Mouse (Mus musculus) lung, embryonic 16.5 days (tissue): Measurements from ENCODE around the gene Gm4131. TPM values are rescaled to one million over a fixed set of nuclear protein-coding genes. Genes with fewer than 3 reads are reported as not detected.
"Not testable (repeated sequence)": the region's sequence is repeated elsewhere in the genome, so short reads cannot be mapped to it uniquely, and the experiment has no call there.

Source experiments
- ATAC-seq: fragments of 200-750 bp; cut with Nextera tagmentation; 2 replicates; pipeline ENCODE4 v1.8.0; 2017; ENCODE audit warnings: low read depth, mild to moderate bottlenecking, moderate library complexity
- H3K27ac ChIP-seq: fragments of 300-500 bp; sonication (generic); 2 replicates; pipeline ENCODE4 v1.5.1; 2014; ENCODE audit warnings: mild to moderate bottlenecking, control low read depth, low read length
- H3K27me3 ChIP-seq: fragments of 300-500 bp; sonication (generic); 2 replicates; pipeline ENCODE4 v1.6.1; 2014; ENCODE audit warnings: low read depth, low read length, mixed read lengths; ENCODE audit not compliant: control insufficient read depth, insufficient read depth
- H3K36me3 ChIP-seq: fragments of 300-500 bp; sonication (generic); 2 replicates; pipeline ENCODE4 v1.6.1; 2014; ENCODE audit warnings: low read length; ENCODE audit not compliant: control insufficient read depth, insufficient read depth
- H3K4me1 ChIP-seq: fragments of 300-500 bp; sonication (generic); replicated peaks from 2 replicates; pipeline ENCODE4 v1.6.1; 2014; ENCODE audit warnings: low read length, mixed read lengths; ENCODE audit not compliant: control insufficient read depth, insufficient read depth
- H3K4me2 ChIP-seq: fragments of 300-500 bp; sonication (generic); 2 replicates; pipeline ENCODE4 v1.6.1; 2014; ENCODE audit warnings: low read depth, low read length, control low read depth
- H3K4me3 ChIP-seq: fragments of 300-500 bp; sonication (generic); 2 replicates; pipeline ENCODE4 v1.5.1; 2014; ENCODE audit warnings: mild to moderate bottlenecking, low read length, control low read depth
- H3K9ac ChIP-seq: fragments of 300-500 bp; sonication (generic); 2 replicates; pipeline ENCODE4 v1.6.1; 2014; ENCODE audit warnings: low read length, control low read depth
- H3K9me3 ChIP-seq: fragments of 300-500 bp; sonication (generic); 2 replicates; pipeline ENCODE4 v1.6.1; 2016; ENCODE audit warnings: low read length; ENCODE audit not compliant: control insufficient read depth
- WGBS: fragments of 180-500 bp; shearing (Covaris S2); extraction: QIAGEN DNeasy Blood & Tissue Kit; methylation state at CpG from one replicate; pipeline ENCODE4 v1.1.7; 2014; 5-methylcytosine and 5-hydroxymethylcytosine counted together
- polyA plus RNA-seq: library from polyadenylated mRNA; unstranded; fragments of >200 nt; fragmentation: Nextera tagmentation; extraction: Ambion mirVana; gene quantifications from 2 replicates; pipeline ENCODE4 v1.2.1, GENCODE M21; 2015

Gene Gm4131
- polyA plus RNA-seq = not detected in 2 replicates

- 75% methylated on average over 9 of the region's 9 CpGs for WGBS
- ATAC-seq = not testable (repeated sequence)
Observed at GRCm38 (mm10) chr14:62566821-62567220, at the start of gene Gm4131. Gene Gm4131, minus strand, starts transcription at chr14:62566921.

GRCm38 (mm10) chr14:62609904-62610303 is 43.2 kb upstream of the Gm4131 start:
- no peak overlapping the region for H3K27ac ChIP-seq
- no peaks in the 10 kb centered on the region for H3K9me3 ChIP-seq
- no peaks in the 10 kb centered on the region for H3K36me3 ChIP-seq
- no peaks in the 10 kb centered on the region for H3K27me3 ChIP-seq
- no peak for ATAC-seq
- no peak overlapping the region for H3K9ac ChIP-seq
- no peaks in the 10 kb centered on the region for H3K4me1 ChIP-seq
- no peak overlapping the region for H3K4me2 ChIP-seq
- no peak overlapping the region for H3K4me3 ChIP-seq
- 40% methylated on average over 3 of the region's 3 CpGs for WGBS

More at GRCm38 (mm10) chr14:62566821-62567220, at the start of gene Gm4131:
- not testable (repeated sequence) for H3K27ac ChIP-seq, H3K36me3 ChIP-seq, H3K27me3 ChIP-seq, H3K9me3 ChIP-seq, H3K4me2 ChIP-seq, H3K4me3 ChIP-seq, H3K9ac ChIP-seq, H3K4me1 ChIP-seq

GRCm38 (mm10) chr14:62607791-62608196 is 41.1 kb upstream of the Gm4131 start:
- H3K4me1 ChIP-seq = no peaks in the 10 kb centered on the region
- no peak overlapping the region for H3K27ac ChIP-seq
- no peaks in the 10 kb centered on the region for H3K27me3 ChIP-seq
- WGBS = 58% methylated on average over 8 of the region's 8 CpGs
- H3K36me3 ChIP-seq = no peaks in the 10 kb centered on the region
- no peaks in the 10 kb centered on the region for H3K9me3 ChIP-seq
- no peak for ATAC-seq
- H3K4me3 ChIP-seq = no peak overlapping the region
- no peak overlapping the region for H3K4me2 ChIP-seq
- H3K9ac ChIP-seq = no peak overlapping the region

GRCm38 (mm10) chr14:62602869-62603268 is 36.1 kb upstream of the Gm4131 start:
- no peak for ATAC-seq
- no peaks in the 10 kb centered on the region for H3K9me3 ChIP-seq
- WGBS = 100% methylated on average over 1 of the region's 1 CpGs
- H3K4me1 ChIP-seq = no peaks in the 10 kb centered on the region
- H3K36me3 ChIP-seq = no peaks in the 10 kb centered on the region
- no peak overlapping the region for H3K4me3 ChIP-seq
- no peak overlapping the region for H3K9ac ChIP-seq
- no peak overlapping the region for H3K27ac ChIP-seq
- H3K4me2 ChIP-seq = no peak overlapping the region
- H3K27me3 ChIP-seq = no peaks in the 10 kb centered on the region

GRCm38 (mm10) chr14:62602271-62602670 is 35.5 kb upstream of the Gm4131 start:
- no peak for ATAC-seq
- no peak overlapping the region for H3K4me2 ChIP-seq
- 48% methylated on average over 1 of the region's 1 CpGs for WGBS
- no peaks in the 10 kb centered on the region for H3K9me3 ChIP-seq
- H3K27ac ChIP-seq = no peak overlapping the region
- H3K4me3 ChIP-seq = no peak overlapping the region
- no peaks in the 10 kb centered on the region for H3K36me3 ChIP-seq
- H3K9ac ChIP-seq = no peak overlapping the region
- no peaks in the 10 kb centered on the region for H3K4me1 ChIP-seq
- H3K27me3 ChIP-seq = no peaks in the 10 kb centered on the region

- Histone ChIP-seq H3K27ac (no peak overlapping the region), H3K4me1 (no peaks in the 10 kb centered on the region), H3K4me2 (no peak overlapping the region), H3K27me3 (no peaks in the 10 kb centered on the region), H3K36me3 (no peaks in the 10 kb centered on the region), H3K9ac (no peak overlapping the region), H3K9me3 (no peaks in the 10 kb centered on the region), H3K4me3 (no peak overlapping the region)
- no peak for ATAC-seq
- 74% methylated on average over 6 of the region's 6 CpGs for WGBS
Observed at GRCm38 (mm10) chr14:62600109-62600522, 33.4 kb upstream of the Gm4131 start.

GRCm38 (mm10) chr14:62585338-62585737 is 18.6 kb upstream of the Gm4131 start:
- no peaks in the 10 kb centered on the region for H3K27me3 ChIP-seq
- WGBS = 26% methylated on average over 3 of the region's 3 CpGs
- H3K9me3 ChIP-seq = no peaks in the 10 kb centered on the region
- no peaks in the 10 kb centered on the region for H3K36me3 ChIP-seq
- no peak overlapping the region for H3K27ac ChIP-seq
- ATAC-seq = no peak
- H3K9ac ChIP-seq = no peak overlapping the region
- no peak overlapping the region for H3K4me2 ChIP-seq
- H3K4me3 ChIP-seq = no peak overlapping the region
- peaks cover 5% of the 10 kb centered on the region for H3K4me1 ChIP-seq

GRCm38 (mm10) chr14:62584637-62585036 is 17.9 kb upstream of the Gm4131 start:
- Histone ChIP-seq H3K27ac (no peak overlapping the region; the same call in 1 of the 2 replicates), H3K9me3 (no peaks in the 10 kb centered on the region), H3K4me2 (no peak overlapping the region), H3K36me3 (no peaks in the 10 kb centered on the region), H3K27me3 (no peaks in the 10 kb centered on the region), H3K4me3 (no peak overlapping the region), H3K4me1 (peaks cover 5% of the 10 kb centered on the region), H3K9ac (no peak overlapping the region; the same call in 1 of the 2 replicates)
- ATAC-seq = no peak

- Histone ChIP-seq H3K36me3 (no peaks in the 10 kb centered on the region), H3K9me3 (no peaks in the 10 kb centered on the region), H3K4me1 (peaks cover 5% of the 10 kb centered on the region), H3K4me2 (no peak overlapping the region), H3K27me3 (no peaks in the 10 kb centered on the region), H3K4me3 (no peak overlapping the region), H3K27ac (no peak overlapping the region), H3K9ac (no peak overlapping the region)
- no peak for ATAC-seq
- 73% methylated on average over 9 of the region's 9 CpGs for WGBS
Observed at GRCm38 (mm10) chr14:62581768-62582167, 15.0 kb upstream of the Gm4131 start.

- Histone ChIP-seq H3K36me3 (no peaks in the 10 kb centered on the region), H3K27ac (no peak overlapping the region), H3K9ac (no peak overlapping the region), H3K4me1 (peaks cover 5% of the 10 kb centered on the region), H3K4me3 (no peak overlapping the region), H3K9me3 (no peaks in the 10 kb centered on the region), H3K4me2 (no peak overlapping the region), H3K27me3 (no peaks in the 10 kb centered on the region)
- 90% methylated on average over 3 of the region's 3 CpGs for WGBS
- no peak for ATAC-seq
Observed at GRCm38 (mm10) chr14:62580945-62581344, 14.2 kb upstream of the Gm4131 start.
